Mouse (Mus musculus) adrenal gland (tissue): ENCODE measurements at regions not wholly inside any gene's neighbourhood (a gene's known extent, or its start where the extent isn't known, plus 50 kb on each side); places are given as distances from the start of the nearest gene placed in this dataset.

ENCODE experiments used
- intact Hi-C: fragments of 180-260 bp; cut with DNase I; formaldehyde crosslinking; loops from one replicate; pipeline ENCODE4 v1.15.1; 2025

DNA sequence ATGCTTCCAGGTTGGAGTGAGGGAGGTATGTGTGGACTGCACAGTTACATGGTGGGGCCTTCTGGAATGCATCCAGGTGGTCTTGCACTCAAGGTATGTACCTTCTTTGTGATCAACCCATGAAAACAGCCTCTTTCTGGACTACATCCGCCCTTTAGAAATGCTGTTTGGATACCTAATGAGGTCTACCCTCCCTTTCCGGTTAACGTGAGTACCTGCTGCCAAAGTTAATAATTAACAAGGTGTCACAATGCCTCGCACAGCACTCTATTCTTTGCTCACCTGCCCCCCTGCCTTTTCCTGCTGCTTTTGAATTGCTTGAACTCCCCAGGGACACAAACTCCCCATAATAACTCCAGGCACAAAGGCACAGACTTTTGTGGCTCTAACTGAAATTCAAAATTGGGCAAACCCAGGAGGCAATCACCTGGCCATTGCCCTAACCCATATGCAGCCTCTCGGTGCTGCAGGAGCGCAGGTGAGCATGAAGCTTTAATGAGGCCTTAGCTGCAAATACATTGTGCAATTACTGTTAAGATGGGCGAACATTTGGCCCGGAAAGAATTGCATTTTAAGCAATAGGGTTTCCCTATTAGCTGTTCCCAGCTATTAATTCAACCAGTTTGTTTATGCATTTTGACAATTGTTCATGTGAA is 500.9 kb upstream of the Nox3 start:
- intact Hi-C loops = no loop called here

DNA sequence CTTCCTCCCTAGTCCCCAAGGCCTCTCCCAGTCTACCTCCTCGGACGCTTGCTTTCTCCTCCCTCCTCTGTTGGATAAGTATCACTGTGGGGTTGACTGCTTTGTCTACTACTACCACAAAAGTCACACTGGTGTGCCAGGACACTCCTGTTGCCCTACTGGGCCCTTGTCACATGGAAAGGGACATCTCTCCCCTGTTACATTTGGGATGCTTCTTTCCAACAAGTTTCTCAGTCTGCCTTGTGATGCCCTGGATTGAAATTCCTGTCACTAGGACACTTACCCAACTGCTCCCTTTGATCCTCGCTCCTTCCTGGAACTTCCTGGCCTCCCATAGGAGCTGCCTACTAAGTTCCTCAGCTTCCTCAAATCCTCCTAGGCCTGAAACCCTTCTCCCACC is 501.9 kb upstream of the Nox3 start:
- intact Hi-C loops = no loop called here

DNA sequence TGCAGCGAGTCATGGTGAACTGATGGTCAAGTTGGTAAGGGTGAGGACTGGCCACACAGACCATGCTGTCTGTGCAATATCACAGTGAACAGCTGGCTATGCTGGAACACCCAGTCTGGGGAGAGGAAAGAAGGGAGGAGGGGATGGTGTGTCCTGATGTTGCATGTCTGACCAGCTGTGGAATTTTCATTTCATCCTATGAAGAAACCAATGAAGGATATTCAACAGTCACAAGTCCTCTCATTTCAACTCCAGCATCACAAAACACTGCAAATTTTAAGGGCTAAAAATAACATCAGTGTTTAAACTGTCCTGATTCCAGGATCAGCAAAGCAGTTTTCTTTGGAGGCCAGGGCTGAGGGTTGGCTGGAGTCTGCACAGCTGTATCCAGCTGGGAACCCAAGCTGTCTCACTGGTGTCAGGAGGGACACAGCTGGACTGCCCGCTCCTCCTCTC is 503.7 kb upstream of the Nox3 start:
- intact Hi-C loops = no loop called here

DNA sequence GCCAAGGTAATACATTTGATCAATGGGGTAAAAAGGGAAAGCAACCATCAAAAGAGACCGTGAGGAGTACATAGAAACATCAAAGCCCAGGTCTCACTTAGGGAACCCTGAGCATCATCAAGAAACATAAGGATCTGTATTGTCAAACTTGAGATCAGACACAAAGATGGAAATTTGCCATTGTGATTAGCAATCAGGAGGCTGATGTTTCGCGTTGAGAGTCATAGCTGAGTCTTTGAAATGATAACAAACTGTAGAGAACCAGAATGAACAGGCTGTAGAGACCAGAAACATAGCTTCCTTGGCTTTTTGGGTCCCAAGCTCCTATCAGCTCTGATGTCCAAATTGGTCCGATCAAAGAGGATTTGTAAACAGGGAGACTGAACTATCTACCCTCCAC is 505.2 kb upstream of the Nox3 start:
- intact Hi-C loops = no loop called here

DNA sequence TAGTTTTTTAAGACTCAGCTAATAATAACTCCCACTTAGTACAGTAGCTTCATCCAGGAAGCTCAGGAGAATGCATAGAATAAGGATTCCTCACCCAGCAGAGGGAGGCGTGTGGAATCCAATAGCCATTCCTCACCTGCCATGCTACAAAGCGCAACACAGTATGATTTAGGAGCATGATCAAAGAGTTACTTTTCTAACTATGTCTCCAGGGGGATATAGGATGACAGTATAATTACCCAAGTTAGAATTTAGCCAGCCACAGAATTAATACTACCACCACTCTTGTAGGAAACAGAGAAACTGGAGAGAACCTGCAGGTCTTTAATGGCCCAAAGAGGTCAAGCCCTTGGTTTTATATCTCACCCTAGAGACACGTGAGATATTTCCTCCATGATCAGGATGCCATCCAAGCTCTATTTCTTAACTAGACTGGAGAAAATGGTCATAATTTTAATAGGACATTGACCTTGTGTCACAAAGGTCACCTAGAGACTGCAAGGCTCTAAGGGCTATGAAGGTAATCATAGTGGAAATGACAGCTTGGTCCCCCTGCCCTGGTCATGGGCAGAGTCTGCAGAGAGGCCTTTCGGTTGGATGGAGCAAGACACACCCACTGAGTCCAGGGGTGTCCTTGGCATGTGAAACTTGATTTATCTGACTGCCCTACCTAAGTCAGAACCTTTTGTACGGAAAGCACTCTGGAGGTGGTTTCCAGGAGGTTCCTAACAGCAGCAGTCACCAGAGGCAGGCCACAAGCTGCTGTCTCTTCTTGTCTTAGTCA is 512.3 kb upstream of the Nox3 start:
- intact Hi-C loops = no loop called here

DNA sequence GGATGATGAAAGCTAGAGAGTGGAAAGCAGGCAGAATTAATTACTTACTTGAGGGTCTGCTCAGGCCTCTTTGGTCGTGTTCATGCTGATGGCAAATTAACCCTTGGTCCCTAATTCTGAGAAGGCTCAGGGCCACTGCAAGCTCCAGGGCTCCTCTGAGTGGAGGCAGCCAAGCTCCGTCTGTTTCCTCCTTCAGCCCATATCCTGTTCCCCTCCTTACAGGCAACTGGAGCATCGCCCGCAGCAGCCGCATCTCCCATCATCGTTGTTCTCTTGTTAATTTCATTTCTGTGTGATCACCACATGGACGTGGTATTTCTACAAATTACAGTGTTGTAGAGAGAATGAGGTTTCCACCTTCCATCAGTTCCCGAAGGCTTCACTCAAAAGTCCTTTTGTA is 513.6 kb upstream of the Nox3 start:
- intact Hi-C loops = no loop called here

DNA sequence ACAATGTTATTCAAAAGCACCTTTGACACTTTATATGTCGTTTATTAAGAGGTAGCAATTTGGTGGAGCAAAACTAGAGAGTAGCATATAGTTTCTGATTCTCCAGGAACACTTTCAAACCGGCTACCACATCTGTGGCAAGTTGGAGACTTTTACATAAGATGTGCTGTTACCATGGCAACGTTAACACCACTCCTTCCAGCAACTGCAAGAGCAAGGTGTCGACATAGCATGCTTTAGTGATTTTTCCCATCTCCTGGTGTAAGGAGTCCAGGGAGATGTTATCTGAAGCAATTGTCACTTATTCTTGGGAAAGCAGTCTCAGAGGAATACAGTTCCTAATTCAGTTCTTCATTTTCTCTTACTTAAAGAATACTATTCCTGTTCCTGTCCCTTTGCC is 516.5 kb upstream of the Nox3 start:
- intact Hi-C loops = no loop called here

DNA sequence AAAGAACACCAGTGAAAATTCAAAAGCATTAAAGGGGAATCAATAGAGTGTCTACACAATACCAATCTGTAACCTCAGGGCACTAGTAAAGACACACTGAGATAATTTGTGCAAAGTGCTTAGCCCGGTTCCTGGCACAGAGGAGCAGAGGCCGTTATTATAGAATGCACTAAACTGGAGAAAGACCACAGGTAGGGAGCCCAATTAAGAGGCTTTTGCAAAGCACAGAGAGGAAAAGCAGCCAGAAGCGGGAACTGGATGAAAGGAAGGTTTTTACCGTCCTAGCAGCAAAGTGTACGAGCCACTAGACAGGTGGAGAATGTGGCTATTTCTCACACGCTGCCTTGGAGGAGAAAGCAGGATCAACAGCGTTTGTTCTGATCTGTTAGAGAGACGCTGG is 518.9 kb upstream of the Nox3 start:
- intact Hi-C loops = no loop called here

DNA sequence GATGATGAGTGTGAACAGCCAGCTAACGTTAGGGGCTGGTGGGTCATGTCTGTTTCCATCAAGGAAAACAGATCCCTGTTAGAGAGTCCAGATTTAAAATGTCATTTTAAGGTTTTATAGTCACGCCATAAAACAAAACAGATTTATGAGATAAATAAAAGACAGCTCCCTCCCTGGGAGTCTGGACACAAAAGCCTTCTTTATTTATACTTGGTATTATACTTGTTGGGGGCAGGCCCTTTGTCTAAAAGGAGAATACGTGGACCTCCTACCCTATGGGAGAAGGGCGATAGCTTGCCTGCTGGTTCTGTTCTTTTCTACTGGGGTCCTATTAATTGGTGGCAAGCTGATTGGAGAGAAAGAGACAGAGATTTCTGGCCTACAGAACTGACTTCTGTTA is 520.1 kb upstream of the Nox3 start:
- intact Hi-C loops = no loop called here

DNA sequence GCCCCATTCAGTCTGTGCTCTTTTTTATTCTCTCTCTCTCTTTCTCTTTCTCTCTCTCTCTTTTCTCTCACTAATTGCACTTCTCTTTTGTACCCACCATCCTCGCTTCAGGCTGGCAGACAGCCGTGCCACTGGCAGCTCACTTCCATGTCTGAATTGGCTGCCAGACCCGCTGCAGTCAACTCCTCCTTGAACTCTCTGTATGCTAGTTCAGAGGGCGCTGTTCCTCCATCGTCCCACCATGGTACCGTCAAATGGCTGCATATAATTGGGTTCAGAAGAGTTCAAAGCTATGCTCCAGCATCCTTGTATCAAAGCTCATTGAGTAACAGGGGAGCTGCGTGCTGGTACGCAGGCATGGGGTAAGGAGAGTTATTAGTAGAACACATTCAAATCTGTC is 520.7 kb upstream of the Nox3 start:
- intact Hi-C loops = no loop called here

DNA sequence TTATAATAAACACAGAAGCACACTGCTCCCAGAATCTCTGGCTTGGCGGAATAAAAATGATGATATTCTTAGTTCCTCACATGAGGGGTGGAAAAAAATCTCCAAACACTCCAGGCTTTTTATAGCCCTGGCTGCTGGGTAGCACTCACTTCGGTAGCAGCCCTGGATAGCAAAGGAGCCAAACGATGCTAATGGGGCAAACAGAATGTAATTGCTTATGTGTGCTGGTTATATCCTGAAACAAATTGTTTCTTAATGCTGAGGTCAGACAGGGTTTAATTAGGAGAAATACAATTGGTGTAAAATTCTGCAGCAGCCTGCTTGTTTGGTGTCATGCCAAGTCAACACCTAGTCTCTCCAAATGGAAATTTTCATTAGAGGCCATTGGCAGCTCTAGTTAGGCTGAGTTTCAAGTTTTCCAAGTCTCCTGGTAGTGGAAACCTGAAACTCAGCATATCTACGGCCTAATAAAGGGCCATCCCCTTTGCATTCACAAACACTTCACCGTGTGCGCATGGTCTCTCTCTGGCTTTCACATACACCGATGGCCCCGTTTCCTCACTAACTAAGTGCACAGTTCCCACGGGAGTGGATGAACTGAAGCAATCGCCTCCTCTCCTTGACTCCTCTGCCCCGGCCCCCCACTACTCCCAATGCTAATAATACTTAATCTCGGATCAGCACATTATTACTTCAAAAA is 524.8 kb upstream of the Nox3 start:
- intact Hi-C loops = loop anchor here (10.0 kb wide), 1 partner anchor 284 kb away; no protein-coding TSS in a partner anchor

DNA sequence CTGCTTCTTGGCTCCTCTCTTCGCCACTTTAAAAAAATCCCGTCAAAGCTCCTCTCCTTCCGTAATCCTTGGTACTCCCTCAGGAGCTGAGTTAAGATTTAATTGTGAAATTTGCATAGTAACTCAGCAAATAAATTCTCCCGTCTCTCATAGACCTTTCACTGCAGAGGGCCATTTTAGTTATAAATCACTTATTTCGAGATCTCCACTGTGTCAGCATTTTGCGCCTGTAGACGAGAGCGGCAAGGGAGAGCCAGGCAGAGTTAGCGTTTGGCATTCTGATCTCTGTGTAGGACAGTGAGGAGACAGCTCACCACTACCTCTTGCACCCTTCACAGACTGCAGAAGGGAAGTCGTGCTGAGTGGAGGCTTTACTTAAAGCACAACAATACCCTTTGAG is 531.8 kb upstream of the Nox3 start:
- intact Hi-C loops = loop anchor here (10.0 kb wide), 1 partner anchor 277 kb away; no protein-coding TSS in a partner anchor

DNA sequence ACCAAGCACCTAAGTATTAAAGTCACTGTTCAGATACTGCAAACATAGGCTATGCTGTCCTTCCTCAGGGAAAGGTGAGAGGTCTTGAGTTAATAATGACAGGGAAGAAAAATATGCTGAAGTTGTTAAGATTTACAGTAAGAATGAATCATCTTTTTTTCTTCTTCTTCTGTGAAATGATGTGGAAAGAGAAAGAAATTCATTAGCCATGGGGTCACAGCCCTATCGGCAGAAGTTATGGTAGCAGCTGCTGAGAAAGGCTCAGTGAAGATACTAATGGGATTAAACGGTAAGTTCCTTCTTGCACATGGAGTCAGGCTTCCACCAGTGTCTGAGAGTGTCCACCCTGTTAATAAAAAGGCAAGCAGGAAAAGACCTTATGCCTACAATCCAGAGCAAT is 533.9 kb upstream of the Nox3 start:
- intact Hi-C loops = loop anchor here (10.0 kb wide), 1 partner anchor 275 kb away; no protein-coding TSS in a partner anchor

DNA sequence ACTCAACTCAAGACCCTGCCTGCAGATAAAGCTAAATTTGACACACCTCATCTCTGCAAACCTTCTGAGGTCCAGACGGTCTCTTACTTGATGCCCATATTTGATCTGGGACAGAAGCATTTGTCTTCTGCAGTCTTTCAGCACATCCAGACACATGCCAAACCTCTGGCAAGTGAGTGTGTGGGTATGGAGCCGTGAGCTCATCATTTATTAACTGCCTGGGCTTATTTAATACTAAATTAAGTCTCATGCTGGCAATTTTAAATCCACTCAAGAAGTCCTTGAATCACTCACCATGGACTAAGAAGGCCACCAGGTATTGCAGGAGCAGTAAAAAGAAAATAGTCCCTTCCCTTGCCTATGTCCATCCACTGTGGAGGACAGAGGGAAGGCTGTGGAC is 554.4 kb upstream of the Nox3 start:
- intact Hi-C loops = no loop called here

DNA sequence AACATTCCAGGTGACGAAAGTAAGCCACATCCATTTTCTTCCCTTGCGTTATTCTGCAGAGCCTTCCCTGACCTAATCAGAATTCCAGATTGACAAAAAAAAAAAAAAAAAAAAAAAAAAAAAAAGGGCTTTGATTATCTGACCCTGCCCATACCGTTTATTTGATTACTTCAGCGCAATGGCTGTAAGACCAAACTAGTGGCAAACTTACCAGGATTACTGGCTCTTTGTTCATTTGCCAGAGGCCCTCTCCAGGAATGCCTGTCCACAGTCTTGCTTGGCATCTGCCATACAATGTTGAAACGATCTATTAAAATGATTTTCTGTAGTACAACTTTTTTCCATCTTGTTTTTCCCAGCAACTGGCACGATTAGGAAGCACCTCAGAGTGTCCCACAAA is 569.4 kb upstream of the Nox3 start:
- intact Hi-C loops = no loop called here

DNA sequence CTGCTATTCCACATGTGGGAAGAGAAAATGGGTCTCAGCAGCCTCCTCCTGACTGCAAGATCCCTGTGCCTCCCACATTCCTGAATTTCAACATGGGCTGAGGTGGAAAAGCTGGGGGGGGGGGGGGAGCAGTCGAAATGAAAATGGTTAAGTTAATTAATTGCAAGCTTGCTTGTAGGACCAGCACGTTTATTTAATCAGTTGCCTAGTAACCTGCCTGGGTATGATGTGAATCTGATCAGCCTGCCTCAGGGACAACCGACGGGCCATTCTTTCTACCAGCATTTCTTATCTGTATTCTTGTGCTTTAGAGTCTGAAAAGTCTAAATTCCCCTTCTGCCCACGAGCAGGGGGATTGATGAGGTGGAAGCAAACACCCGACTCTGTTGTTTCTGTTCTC is 569.9 kb upstream of the Nox3 start:
- intact Hi-C loops = no loop called here

DNA sequence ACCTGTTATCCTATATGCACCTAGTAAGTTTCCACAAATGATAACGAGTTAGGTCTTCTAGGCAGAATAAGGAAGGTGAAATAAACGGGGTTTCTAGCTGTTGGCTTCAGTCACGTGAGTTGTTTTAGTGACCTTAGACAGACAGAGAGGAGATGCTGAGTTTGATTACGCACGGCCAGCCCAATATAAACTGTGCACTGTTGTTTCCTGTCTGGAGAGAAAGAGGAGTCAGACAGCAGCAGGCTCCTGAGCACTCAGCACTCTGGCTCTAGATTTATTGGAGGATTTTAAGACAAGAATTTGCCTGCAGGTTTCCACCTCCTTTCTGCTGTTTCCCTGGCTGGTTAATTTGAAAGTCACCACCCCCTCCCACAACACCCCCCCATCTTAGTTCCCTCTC is 570.4 kb upstream of the Nox3 start:
- intact Hi-C loops = no loop called here

DNA sequence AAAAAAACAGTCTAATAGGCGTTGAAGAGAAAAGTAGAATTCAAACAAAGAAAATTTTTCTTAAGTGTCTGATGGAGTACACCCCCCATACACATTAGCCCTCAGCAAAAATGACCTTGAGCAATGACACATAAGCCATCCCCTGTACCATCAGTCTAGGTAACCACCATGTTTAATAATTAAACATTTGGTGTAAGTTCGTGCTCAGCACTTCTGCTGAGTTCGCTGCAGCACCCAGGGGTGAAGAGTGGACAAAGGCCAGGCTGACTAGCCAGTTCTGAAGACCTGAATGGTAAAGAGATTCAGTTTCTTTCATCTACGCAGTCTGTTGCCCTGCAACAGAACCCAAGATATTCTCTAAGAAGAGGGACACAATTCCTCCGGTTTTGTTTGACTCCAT is 572.3 kb upstream of the Nox3 start:
- intact Hi-C loops = no loop called here

DNA sequence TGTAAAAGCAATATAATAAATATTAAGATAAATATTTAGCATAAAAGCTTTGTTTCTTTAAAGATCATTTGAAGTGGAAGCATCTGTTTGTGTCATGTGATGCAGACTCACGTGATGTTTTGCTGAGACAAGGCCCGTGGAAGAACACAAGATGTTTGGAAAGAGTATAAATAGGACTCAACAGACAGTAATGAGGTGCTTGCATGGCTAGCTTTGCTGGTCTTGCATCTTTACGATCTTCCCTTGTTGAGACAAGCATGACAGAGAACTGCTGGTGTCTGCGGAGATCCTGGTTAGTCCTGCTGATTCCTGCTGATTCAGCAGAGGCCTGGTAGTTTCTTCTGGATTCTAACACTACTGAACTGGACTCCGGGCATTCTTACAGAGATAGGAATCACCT is 576.4 kb upstream of the Nox3 start:
- intact Hi-C loops = no loop called here

DNA sequence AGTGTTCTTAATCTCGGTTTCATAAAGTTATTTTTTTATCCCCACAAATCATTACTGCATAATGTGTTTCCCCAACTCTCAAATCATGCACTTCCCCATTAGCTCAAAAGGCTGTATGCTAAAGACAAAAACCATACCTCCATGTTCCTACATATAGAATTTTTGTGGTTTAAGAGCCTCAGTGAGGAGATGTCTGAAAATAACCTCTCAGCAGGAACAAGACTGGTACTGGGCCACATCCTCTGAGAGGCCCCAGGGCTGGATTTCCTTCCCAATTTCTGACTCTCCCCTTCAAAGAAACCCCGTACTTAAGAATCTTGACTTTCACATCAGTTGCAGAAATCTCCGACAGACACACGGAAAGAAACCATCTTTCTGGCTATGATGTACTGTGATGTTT is 580.7 kb upstream of the Nox3 start:
- intact Hi-C loops = no loop called here

DNA sequence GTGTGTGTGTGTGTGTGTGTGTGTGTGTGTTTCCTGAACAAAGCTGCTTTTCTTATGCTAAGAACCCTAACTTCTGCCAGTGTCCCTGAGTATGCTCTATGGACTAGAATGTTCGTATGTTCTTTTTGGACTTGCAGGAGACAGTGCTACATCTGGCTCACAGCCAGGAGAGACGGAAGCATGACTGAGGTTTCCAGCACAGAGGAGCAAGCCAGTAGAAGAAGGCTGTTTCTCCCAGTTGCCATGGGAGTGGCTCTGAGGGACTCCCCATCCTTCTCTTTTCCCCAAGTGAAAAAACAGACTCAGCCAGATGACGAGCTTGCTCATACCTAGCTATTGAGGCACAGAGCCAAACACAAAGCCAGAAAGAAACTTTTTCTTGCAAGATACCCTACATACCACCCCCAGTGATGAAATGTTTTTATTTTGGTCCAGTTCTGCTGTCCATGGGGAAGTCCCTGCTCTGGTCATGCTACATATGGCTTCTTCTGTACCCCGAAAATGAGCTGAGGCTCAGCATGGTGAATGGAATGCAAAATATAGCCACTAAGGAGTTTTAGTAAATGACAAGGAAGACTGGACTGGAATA is 582.3 kb upstream of the Nox3 start:
- intact Hi-C loops = no loop called here

DNA sequence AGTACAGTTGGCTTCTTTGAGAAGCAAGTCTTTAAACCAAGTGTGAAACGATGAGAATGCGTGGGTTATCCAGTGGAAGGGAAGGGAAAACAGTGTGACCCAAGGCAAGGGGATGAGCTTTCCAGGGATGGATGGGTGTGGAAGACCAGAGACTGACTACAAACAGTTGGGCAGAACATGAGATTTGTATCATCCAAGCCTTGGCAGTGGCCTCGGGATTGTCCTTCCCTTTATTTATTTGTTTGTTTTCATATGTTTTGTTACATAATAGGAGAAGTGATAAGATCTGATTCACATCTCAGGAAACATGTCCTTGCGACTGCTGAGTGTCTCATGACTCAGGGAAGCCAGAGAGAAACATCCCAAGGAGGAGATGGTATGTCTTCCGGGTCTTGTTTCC is 585.4 kb upstream of the Nox3 start:
- intact Hi-C loops = no loop called here
